Mouse (Mus musculus) kidney, embryonic 14.5 days (tissue): ENCODE results near the gene Scn2b. TPM values are rescaled to one million over a fixed set of nuclear protein-coding genes. Genes with fewer than 3 reads are reported as not detected.
A peak's percentile ranks its signal among the peaks of the same experiment; 100 is the strongest.

Experiments
- ATAC-seq: fragments of 200-750 bp; cut with Nextera tagmentation; 2 replicates; pipeline ENCODE4 v1.8.0; 2017; ENCODE audit warnings: moderate number of reproducible peaks, mild to moderate bottlenecking, moderate TSS enrichment, moderate library complexity; ENCODE audit not compliant: low FRiP score, low TSS enrichment
- H3K27ac ChIP-seq: fragments of 300-500 bp; sonication (generic); 2 replicates; pipeline ENCODE4 v1.5.1; 2014; ENCODE audit warnings: low read depth, mild to moderate bottlenecking, low read length, moderate library complexity, mixed read lengths
- H3K27me3 ChIP-seq: fragments of 300-500 bp; sonication (generic); 2 replicates; pipeline ENCODE4 v1.6.1; 2014; ENCODE audit warnings: mild to moderate bottlenecking, low read length; ENCODE audit not compliant: control insufficient read depth, insufficient read depth
- H3K36me3 ChIP-seq: fragments of 300-500 bp; sonication (generic); 2 replicates; pipeline ENCODE4 v1.6.1; 2014; ENCODE audit warnings: low read length, mixed read lengths; ENCODE audit not compliant: control insufficient read depth, insufficient read depth
- H3K4me1 ChIP-seq: fragments of 300-500 bp; sonication (generic); 2 replicates; pipeline ENCODE4 v1.6.1; 2014; ENCODE audit warnings: low read length, mixed read lengths; ENCODE audit not compliant: control insufficient read depth, insufficient read depth
- H3K4me2 ChIP-seq: fragments of 300-500 bp; sonication (generic); replicated peaks from 2 replicates; pipeline ENCODE4 v1.6.1; 2014; ENCODE audit warnings: low read depth, mild to moderate bottlenecking, low read length
- H3K4me3 ChIP-seq: fragments of 300-500 bp; sonication (generic); 2 replicates; pipeline ENCODE4 v1.5.1; 2014; ENCODE audit warnings: mild to moderate bottlenecking, low read length
- H3K9ac ChIP-seq: fragments of 300-500 bp; sonication (generic); 2 replicates; pipeline ENCODE4 v1.6.1; 2014; ENCODE audit warnings: low read depth, mild to moderate bottlenecking, low read length, moderate library complexity
- H3K9me3 ChIP-seq: fragments of 300-500 bp; sonication (generic); 2 replicates; pipeline ENCODE4 v1.6.1; 2016; ENCODE audit warnings: low read length; ENCODE audit not compliant: control insufficient read depth
- WGBS: fragments of 180-500 bp; shearing (Covaris S2); extraction: QIAGEN DNeasy Blood & Tissue Kit; methylation state at CpG from one replicate; pipeline ENCODE4 v1.1.7; 2014; 5-methylcytosine and 5-hydroxymethylcytosine counted together
- polyA plus RNA-seq: library from polyadenylated mRNA; unstranded; fragments of >200 nt; fragmentation: Nextera tagmentation; extraction: Ambion mirVana; gene quantifications from 2 replicates; pipeline ENCODE4 v1.2.1, GENCODE M21; 2014

The Scn2b gene
- polyA plus RNA-seq, 1 experiment from 2014 or later = 5.3 TPM

DNA sequence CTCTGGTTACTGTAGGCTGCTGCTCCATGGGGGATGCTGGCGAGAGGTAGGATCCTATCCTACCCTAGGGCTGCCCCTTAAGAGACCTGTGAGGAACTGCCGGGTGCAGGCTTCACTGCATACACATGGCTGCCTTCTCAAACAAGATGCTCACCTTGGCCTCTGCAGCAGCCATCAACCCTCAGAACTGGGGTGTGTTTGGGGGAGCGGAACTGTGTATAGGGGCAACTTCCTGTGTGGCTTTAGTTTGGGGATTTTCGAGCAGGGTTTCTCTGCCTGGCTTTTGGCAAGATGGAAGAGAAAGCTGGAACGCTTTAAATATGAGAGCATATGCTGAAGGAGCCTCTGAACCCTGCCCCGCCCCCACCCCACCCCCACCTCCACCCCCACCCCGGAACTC, 9.4 kb downstream of the Scn2b start:
- no peak for ATAC-seq
- Histone ChIP-seq H3K36me3 (no peaks in the 10 kb centered on the region; the same call in 1 of the 2 replicates), H3K4me2 (no peak overlapping the region), H3K27ac (no peak overlapping the region), H3K27me3 (no peaks in the 10 kb centered on the region), H3K4me3 (no peak overlapping the region), H3K9ac (no peak overlapping the region), H3K9me3 (no peaks in the 10 kb centered on the region), H3K4me1 (peaks cover 6% of the 10 kb centered on the region; the same call in 1 of the 2 replicates)
- WGBS = 61% methylated on average over 7 of the region's 7 CpGs

- Histone ChIP-seq H3K27me3 (peaks cover 8% of the 10 kb centered on the region; the same call in 1 of the 2 replicates), H3K36me3 (no peaks in the 10 kb centered on the region; the same call in 1 of the 2 replicates), H3K4me3 (no peak overlapping the region), H3K4me1 (0 out of 2 replicates have a peak, but pooled peaks cover 3% of the 10 kb centered on the region), H3K9ac (no peak overlapping the region), H3K27ac (no peak overlapping the region), H3K9me3 (no peaks in the 10 kb centered on the region), H3K4me2 (no peak overlapping the region)
- WGBS = 87% methylated on average over 3 of the region's 3 CpGs
- ATAC-seq = no peak
Observed at GRCm38 (mm10) chr9:45130119-45130518, 12.5 kb downstream of the Scn2b start.

DNA sequence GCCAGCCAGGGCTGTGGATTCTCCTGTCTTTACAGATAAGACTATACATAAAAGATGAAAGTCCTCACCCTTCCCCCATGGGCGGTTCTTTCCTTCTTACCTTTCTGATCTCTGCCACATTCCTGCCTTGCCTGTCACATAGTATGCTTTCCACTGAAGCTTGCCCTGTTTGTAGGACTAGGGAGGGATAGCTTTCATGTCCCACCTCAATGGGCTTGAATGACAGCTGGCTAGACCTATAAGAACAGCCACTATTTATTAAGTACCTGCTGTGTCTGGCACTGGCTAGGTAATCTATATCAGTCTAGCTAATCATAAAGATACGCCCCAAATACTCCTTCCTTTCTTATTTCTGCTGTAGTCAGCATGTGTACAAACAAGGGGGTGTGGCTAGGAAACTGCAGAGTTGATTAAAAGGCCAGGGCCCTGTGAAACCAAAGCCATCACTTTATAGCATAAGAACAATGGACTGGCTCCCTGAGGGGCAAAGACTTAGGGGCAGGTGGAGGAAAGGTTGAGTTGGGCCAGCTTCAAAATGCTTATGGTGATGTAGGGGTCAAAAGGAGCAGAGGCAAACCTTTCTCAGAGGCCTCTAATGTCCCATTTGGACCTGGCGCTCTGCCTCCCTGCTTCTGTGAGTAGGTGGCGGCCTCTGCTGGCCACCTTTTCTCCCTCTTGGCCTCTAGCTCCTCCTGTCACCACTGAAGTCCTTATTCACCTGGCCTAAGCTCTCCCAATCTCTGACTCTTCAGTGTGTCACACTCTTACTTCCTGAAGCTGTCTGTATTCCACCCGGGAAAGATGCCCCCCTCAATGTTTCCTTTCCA, 16.1 kb downstream of the Scn2b start:
- Histone ChIP-seq H3K4me3 (no peak overlapping the region), H3K36me3 (no peaks in the 10 kb centered on the region), H3K27me3 (peaks cover 34% of the 10 kb centered on the region), H3K27ac (no peak overlapping the region), H3K9ac (no peak overlapping the region), H3K4me1 (peaks cover 19% of the 10 kb centered on the region; the same call in 1 of the 2 replicates), H3K4me2 (no peak overlapping the region), H3K9me3 (no peaks in the 10 kb centered on the region)
- WGBS = 27% methylated on average over 5 of the region's 5 CpGs
- ATAC-seq = no peak

- Histone ChIP-seq H3K27ac (no peak overlapping the region), H3K36me3 (no peaks in the 10 kb centered on the region), H3K9me3 (no peaks in the 10 kb centered on the region), H3K4me3 (no peak overlapping the region), H3K9ac (no peak overlapping the region), H3K4me2 (no peak overlapping the region), H3K27me3 (peaks cover 62% of the 10 kb centered on the region), H3K4me1 (peaks cover 22% of the 10 kb centered on the region; the same call in 1 of the 2 replicates)
- ATAC-seq = no peak
- 6% methylated on average over 7 of the region's 7 CpGs for WGBS
Observed at GRCm38 (mm10) chr9:45136442-45137169, 19.0 kb downstream of the Scn2b start.

DNA sequence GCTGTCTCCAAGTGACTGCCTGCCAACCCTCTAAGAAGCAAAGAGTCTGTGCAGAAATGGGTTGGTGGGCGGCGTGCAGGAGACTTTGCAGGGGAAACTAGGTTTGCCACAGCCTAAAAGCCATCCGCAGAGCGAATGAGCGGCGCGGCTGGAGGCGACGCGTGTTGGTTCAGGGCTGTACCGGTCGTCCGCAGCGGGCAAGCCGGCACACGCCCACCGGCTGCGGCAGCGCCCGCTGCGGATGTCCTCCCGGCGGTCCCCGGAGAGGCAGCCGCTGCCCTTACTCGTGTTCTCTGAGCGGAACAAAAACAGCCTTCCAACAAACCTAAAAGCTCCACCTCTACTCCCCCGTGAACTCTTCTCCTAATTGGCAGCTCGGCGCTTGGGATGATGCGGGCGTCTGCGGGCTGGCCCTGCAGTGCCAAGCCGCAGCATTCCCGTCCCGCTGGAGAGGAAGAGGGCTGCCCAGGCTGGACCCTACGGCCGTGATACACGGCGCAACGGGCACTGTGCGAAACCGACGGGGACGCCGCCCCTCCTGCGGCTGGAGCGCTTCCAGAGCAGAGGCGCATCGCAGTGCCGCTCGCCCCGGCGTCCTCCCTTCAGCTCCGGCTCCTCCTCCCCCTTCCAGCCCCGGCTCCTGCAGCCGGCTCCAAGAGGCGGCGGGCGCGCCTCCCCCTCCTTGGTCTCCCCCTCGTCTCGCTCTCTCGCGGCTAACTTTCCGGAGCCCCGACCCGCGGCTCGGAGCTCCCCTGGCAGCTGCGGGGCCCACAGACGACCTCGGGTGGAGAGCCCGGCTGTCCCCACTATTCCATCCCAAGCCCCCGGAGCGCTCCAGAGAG, 20.8 kb downstream of the Scn2b start, which contains the start of gene Scn4b:
TSS of gene Scn4b (plus strand) at position 205 of the 842 bp plus-strand sequence.
- peak within 1 kb of the TSS; percentile 95 for H3K4me2 ChIP-seq
- H3K4me1 ChIP-seq = peaks cover 22% of the 10 kb centered on the region; the same call in 1 of the 2 replicates
- H3K36me3 ChIP-seq = no peaks in the 10 kb centered on the region
- peak within 1 kb of the TSS; percentile 50 for H3K4me3 ChIP-seq
- peak within 1 kb of the TSS; percentile 28; the same call in 1 of the 2 replicates for H3K9ac ChIP-seq
- H3K9me3 ChIP-seq = no peaks in the 10 kb centered on the region
- under 1% methylated on average over 76 of the region's 76 CpGs for WGBS
- peaks cover 63% of the 10 kb centered on the region for H3K27me3 ChIP-seq
- no peak within 1 kb of the TSS for H3K27ac ChIP-seq
- peak; percentile 62 for ATAC-seq

DNA sequence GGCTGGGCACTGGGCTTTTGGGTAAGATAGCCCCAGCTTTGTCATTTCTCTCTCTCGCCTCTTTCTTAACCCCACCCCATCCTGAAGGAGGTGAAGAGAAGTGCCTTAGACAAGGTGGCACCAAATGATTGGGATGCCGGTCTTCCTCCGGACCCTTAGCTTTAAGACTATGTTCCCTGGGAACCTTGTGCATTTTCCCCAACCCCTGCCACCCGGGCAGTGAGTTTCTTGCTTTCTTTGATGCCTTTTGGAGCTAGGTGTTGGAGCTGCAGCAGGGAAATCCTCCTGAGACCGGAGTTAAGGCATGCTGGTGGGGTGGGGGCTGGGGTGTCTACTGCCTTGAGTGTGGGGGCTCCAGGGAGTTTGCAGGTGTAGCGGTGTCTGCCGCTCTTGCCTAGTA, 21.5 kb downstream of the Scn2b start:
- ATAC-seq = no peak
- Histone ChIP-seq H3K9me3 (no peaks in the 10 kb centered on the region), H3K27me3 (peaks cover 67% of the 10 kb centered on the region), H3K36me3 (no peaks in the 10 kb centered on the region), H3K4me1 (peaks cover 19% of the 10 kb centered on the region; the same call in 1 of the 2 replicates), H3K27ac (no peak overlapping the region), H3K4me2 (peak overlapping the region; percentile 95), H3K9ac (peak overlapping the region; percentile 28; the same call in 1 of the 2 replicates), H3K4me3 (peak overlapping the region; percentile 50)
- WGBS = 2% methylated on average over 7 of the region's 7 CpGs

DNA sequence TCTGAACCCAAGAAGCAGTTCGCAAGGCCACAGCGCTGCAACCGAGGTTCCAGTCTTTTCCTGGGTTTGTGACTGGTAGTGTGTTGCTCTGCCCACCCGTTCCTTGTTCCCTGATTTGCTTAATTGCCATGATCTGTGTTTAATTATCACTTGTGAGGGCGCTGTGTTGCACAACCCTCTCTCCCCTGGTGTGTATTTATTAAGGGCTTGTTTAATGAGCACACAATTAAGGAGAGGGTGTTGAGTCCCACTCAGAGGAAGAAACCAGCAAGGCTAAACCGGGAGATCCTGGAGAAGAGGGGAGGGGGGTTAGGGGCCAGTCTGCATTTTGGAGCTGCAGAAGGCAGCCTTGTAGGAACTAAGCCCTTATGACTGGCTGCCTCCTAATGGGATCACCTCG, 23.4 kb downstream of the Scn2b start:
- H3K27ac ChIP-seq = no peak overlapping the region
- no peak overlapping the region for H3K4me2 ChIP-seq

DNA sequence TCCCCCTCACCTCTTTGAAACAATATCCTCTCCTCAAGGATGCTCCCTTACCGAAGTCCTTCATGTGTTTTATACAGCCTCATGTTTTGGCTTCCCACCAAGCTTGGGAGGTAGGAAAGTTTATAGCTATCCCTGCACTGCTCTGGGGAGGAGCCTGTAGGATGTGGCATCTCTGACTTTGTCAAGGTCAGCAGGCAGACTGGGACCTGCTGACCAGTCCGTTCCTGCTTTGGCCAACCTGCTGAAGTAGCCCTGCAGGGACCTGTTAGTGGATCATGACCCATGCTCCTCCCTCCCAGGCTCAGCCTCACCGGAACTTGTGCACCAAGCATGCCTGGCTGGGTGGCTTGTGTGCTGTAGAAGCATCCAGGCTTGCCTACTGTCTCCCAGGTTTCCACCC, 25.1 kb downstream of the Scn2b start:
- Histone ChIP-seq H3K9ac (no peak overlapping the region), H3K4me2 (no peak overlapping the region), H3K36me3 (no peaks in the 10 kb centered on the region), H3K27ac (no peak overlapping the region), H3K4me1 (peaks cover 19% of the 10 kb centered on the region), H3K9me3 (no peaks in the 10 kb centered on the region), H3K4me3 (no peak overlapping the region), H3K27me3 (peaks cover 63% of the 10 kb centered on the region)
- ATAC-seq = no peak
- WGBS = 37% methylated on average over 3 of the region's 3 CpGs

More for the DNA sequence above, 23.4 kb downstream of the Scn2b start:
- H3K9me3 ChIP-seq = no peaks in the 10 kb centered on the region
- WGBS = 65% methylated on average over 7 of the region's 7 CpGs
- no peak for ATAC-seq
- no peak overlapping the region for H3K4me3 ChIP-seq
- H3K36me3 ChIP-seq = no peaks in the 10 kb centered on the region
- peaks cover 66% of the 10 kb centered on the region for H3K27me3 ChIP-seq
- no peak overlapping the region for H3K9ac ChIP-seq
- H3K4me1 ChIP-seq = peaks cover 24% of the 10 kb centered on the region
